Mouse (Mus musculus) forebrain, embryonic 13.5 days (tissue): Measurements from ENCODE around the gene P2rx7. TPM values are rescaled to one million over a fixed set of nuclear protein-coding genes. Genes with fewer than 3 reads are reported as not detected.
A peak's percentile ranks its signal among the peaks of the same experiment; 100 is the strongest.

Source experiments
- ATAC-seq: fragments of 200-750 bp; cut with Nextera tagmentation; 2 replicates; pipeline ENCODE4 v1.8.0; 2017
- H3K27ac ChIP-seq: fragments of 300-500 bp; sonication (generic); 2 replicates; pipeline ENCODE4 v1.5.1; 2015; ENCODE audit warnings: inconsistent platforms, mild to moderate bottlenecking, moderate library complexity
- H3K27me3 ChIP-seq: fragments of 300-500 bp; sonication (generic); 2 replicates; pipeline ENCODE4 v1.6.1; 2015; ENCODE audit warnings: mild to moderate bottlenecking, inconsistent platforms
- H3K36me3 ChIP-seq: fragments of 300-500 bp; sonication (generic); 2 replicates; pipeline ENCODE4 v1.6.1; 2015; ENCODE audit warnings: mild to moderate bottlenecking, inconsistent platforms; ENCODE audit not compliant: poor library complexity, severe bottlenecking
- H3K4me1 ChIP-seq: fragments of 300-500 bp; sonication (generic); 2 replicates; pipeline ENCODE4 v1.6.1; 2015; ENCODE audit warnings: inconsistent platforms
- H3K4me2 ChIP-seq: fragments of 300-500 bp; sonication (generic); 2 replicates; pipeline ENCODE4 v1.6.1; 2015; ENCODE audit warnings: inconsistent platforms, mild to moderate bottlenecking, moderate library complexity
- H3K4me3 ChIP-seq: fragments of 300-500 bp; sonication (generic); 2 replicates; pipeline ENCODE4 v1.5.1; 2015; ENCODE audit warnings: mild to moderate bottlenecking, inconsistent platforms
- H3K9ac ChIP-seq: fragments of 300-500 bp; sonication (generic); 2 replicates; pipeline ENCODE4 v1.6.1; 2015; ENCODE audit warnings: mild to moderate bottlenecking, inconsistent platforms
- H3K9me3 ChIP-seq: fragments of 300-500 bp; sonication (generic); replicated peaks from 2 replicates; pipeline ENCODE4 v1.6.1; 2016; ENCODE audit warnings: inconsistent platforms
- WGBS: fragments of 180-500 bp; shearing (Covaris S2); methylation state at CpG from one replicate; pipeline ENCODE4 v1.1.7; 2015; 5-methylcytosine and 5-hydroxymethylcytosine counted together
- polyA plus RNA-seq: library from polyadenylated mRNA; unstranded; fragments of >200 nt; fragmentation: Nextera tagmentation; extraction: Ambion mirVana; gene quantifications from 2 replicates; pipeline ENCODE4 v1.2.1, GENCODE M21; 2015

P2rx7 gene
- polyA plus RNA-seq, 1 experiment from 2014 or later, result 0.85 TPM

GRCm38 (mm10) chr5:122700109-122700836 lies 56.6 kb downstream of the P2rx7 start:
- Histone ChIP-seq H3K4me3 (no peak overlapping the region), H3K9ac (no peak overlapping the region), H3K4me1 (no peaks in the 10 kb centered on the region), H3K36me3 (no peaks in the 10 kb centered on the region), H3K27me3 (no peaks in the 10 kb centered on the region), H3K4me2 (no peak overlapping the region), H3K27ac (no peak overlapping the region), H3K9me3 (no peaks in the 10 kb centered on the region)
- 87% methylated on average over 12 of the region's 12 CpGs for WGBS
- no peak for ATAC-seq

DNA sequence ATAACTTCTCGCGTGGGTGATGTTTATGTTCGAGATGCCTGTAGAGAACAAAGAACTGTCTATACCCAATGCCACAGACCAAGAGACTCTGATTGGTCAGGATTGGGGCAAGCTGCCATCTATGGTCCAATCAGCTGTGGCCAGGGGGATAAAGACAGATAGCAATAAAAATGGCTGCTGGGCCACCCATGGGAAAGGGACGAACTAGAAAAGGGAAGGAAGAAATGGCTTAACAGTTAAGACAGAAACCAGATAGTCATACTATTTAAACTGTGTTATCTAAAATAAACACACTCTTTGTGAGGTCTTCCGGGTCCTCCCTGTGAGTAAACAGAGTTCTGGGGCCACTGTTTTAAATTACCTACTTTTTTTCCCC lies 57.1 kb downstream of the P2rx7 start:
- WGBS, result 72% methylated on average over 5 of the region's 5 CpGs
- no peaks in the 10 kb centered on the region for H3K36me3 ChIP-seq

GRCm38 (mm10) chr5:122702156-122702555 lies 58.4 kb downstream of the P2rx7 start:
- WGBS, result 83% methylated on average over 6 of the region's 6 CpGs
- no peak for ATAC-seq
- no peak overlapping the region for H3K27ac ChIP-seq
- no peak overlapping the region for H3K9ac ChIP-seq
- no peak overlapping the region for H3K4me3 ChIP-seq
- H3K9me3 ChIP-seq, result no peaks in the 10 kb centered on the region
- no peaks in the 10 kb centered on the region for H3K27me3 ChIP-seq
- no peak overlapping the region for H3K4me2 ChIP-seq
- H3K4me1 ChIP-seq, result peaks cover 7% of the 10 kb centered on the region
- no peaks in the 10 kb centered on the region for H3K36me3 ChIP-seq

More for the DNA sequence above, 57.1 kb downstream of the P2rx7 start:
- no peak for ATAC-seq
- Histone ChIP-seq H3K27me3 (no peaks in the 10 kb centered on the region), H3K4me1 (no peaks in the 10 kb centered on the region), H3K9ac (no peak overlapping the region), H3K27ac (no peak overlapping the region), H3K4me2 (no peak overlapping the region), H3K4me3 (no peak overlapping the region), H3K9me3 (no peaks in the 10 kb centered on the region)

DNA sequence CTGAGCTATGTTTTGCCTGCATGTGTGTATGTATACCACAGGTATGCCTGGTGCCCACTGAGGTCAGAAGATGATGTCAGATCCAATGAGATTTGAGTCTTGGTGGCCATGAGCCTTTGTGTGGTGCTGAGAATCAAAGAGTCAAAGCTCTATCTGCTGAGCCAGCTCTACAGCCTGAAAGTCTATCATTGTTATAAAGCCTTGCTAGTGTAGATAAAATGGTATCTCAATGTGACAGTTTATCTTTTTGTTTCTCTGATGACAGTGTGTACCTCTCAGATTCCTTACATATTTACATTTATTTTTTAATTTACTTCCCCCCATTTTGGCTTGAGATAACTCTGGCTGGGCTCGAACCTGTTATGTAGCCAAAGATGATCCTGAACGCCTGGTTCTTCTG lies 59.9 kb downstream of the P2rx7 start:
- no peaks in the 10 kb centered on the region for H3K36me3 ChIP-seq
- WGBS, result 92% methylated on average over 2 of the region's 2 CpGs

DNA sequence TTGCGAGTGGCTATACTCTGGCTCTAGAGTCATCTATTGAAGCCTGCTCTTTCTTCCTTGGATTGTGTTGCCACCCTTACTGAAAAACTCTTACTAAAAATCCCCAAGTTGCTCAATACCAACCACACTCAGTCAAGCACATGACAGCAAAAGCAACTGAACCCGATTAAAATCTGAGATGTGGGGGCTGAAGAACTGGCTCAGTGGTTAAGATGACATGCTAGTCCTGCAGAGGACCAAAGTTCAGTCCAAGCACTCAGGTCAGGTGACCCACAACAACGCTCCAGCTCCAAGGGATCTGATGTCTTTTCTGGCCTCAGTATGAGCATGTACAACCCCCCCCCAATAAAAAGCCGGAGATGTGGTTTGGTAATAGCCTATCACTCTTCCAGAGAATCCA lies 60.9 kb downstream of the P2rx7 start:
- no peak overlapping the region for H3K27ac ChIP-seq
- H3K4me2 ChIP-seq, result no peak overlapping the region
- H3K9me3 ChIP-seq, result no peaks in the 10 kb centered on the region
- peaks cover 9% of the 10 kb centered on the region for H3K4me1 ChIP-seq
- ATAC-seq, result no peak
- no peak overlapping the region for H3K9ac ChIP-seq
- H3K36me3 ChIP-seq, result no peaks in the 10 kb centered on the region
- no peak overlapping the region for H3K4me3 ChIP-seq
- WGBS, result 89% methylated on average over 4 of the region's 4 CpGs
- H3K27me3 ChIP-seq, result 0 out of 2 replicates have a peak, but pooled peaks cover 3% of the 10 kb centered on the region

More for the DNA sequence above, 59.9 kb downstream of the P2rx7 start:
- H3K27ac ChIP-seq, result no peak overlapping the region
- no peaks in the 10 kb centered on the region for H3K9me3 ChIP-seq
- H3K27me3 ChIP-seq, result 0 out of 2 replicates have a peak, but pooled peaks cover 3% of the 10 kb centered on the region
- peaks cover 9% of the 10 kb centered on the region for H3K4me1 ChIP-seq
- H3K9ac ChIP-seq, result no peak overlapping the region
- no peak overlapping the region for H3K4me2 ChIP-seq
- no peak overlapping the region for H3K4me3 ChIP-seq
- no peak for ATAC-seq

DNA sequence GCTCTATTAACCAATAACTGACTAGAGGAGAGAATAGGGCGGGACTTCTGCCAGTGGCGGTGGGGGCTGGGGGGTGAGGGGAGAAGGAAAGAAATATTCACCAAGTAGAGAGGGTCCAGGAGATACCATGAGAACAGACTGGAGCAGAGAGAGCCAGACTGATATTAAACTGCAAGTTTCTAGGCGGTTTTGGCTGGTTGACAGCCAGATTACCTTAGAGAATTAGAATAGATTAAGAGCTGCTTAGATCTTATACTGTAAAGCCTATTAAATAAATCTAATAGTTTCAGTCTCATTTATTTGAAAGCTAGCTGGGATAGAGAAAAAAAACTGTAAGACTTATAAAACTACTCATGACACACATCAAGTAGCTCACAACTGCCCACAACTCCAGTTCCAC lies 61.5 kb downstream of the P2rx7 start:
- no peak overlapping the region for H3K4me3 ChIP-seq
- H3K4me1 ChIP-seq, result peaks cover 9% of the 10 kb centered on the region
- no peak overlapping the region for H3K9ac ChIP-seq
- ATAC-seq, result no peak
- H3K9me3 ChIP-seq, result no peaks in the 10 kb centered on the region
- H3K27ac ChIP-seq, result no peak overlapping the region
- 0 out of 2 replicates have a peak, but pooled peaks cover 3% of the 10 kb centered on the region for H3K27me3 ChIP-seq
- no peaks in the 10 kb centered on the region for H3K36me3 ChIP-seq
- WGBS, result 87% methylated on average over 3 of the region's 3 CpGs
- no peak overlapping the region for H3K4me2 ChIP-seq

DNA sequence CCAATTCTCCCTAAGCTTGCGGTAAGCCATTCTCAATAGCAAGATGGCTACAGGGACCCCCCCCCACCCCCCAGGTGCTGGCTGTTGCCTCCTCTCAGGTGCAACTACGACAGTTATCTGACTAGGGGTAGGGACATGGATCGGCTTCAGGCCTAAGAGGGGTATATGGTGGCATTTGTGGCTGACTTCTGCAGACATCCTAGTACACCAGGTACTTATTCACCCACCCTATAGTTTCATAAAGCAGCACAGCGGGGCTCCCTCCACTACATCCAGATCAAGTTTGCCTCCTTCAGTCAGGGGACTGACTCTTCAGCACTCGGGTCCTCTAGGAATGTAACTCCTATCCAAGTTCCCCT lies 63.2 kb downstream of the P2rx7 start:
- peak overlapping the region; percentile 78 for H3K4me2 ChIP-seq
- ATAC-seq, result no peak
- 37% methylated on average over 5 of the region's 5 CpGs for WGBS

DNA sequence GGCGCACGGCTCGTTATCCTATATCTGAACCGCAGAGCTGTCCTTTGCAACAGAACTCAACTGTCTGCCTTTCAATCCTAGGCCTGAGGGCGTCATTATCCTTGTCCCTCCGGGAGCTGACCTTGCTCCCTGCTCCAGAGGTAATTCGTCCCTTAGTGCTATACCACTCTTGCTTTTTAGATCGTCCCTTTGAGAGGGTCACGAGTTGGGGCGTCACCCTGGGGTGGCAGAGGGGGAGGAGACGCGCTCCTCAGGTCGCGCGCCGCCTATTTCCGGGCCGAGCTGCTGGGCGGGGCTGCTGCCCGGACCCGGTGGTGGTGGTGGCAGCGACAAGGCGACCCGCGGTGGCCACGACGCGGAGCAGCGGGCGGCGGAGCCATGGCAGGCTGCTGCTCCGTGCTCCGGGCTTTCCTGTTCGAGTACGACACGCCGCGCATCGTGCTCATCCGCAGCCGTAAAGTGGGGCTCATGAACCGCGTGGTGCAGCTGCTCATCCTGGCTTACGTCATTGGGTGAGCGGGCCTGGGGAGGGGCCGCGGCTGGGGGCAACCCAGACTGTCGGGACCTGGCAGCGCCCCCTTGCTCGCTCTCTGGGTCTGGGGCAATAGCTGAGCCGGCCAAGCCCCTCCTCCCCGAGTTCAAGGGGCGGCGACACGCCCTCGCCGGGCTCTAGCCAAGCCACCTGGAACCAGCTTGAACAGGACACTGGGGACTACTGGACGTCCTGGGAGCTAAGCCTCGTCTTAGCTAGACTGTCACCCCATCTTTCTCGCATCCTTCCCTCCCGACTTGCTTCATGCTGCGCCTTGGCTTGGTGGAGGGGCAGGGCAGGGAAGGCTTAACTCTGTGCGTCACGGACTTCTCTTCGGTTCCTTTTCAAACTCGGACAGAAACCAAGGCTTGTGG lies 63.8 kb downstream of the P2rx7 start, which contains the start of gene P2rx4:
P2rx4 (plus strand) TSS at position 269 of the 906 bp plus-strand sequence.
- peak within 1 kb of the TSS; percentile 58 for H3K4me3 ChIP-seq
- H3K27ac ChIP-seq, result peak within 1 kb of the TSS; percentile 21; the same call in 1 of the 2 replicates
- H3K9me3 ChIP-seq, result no peaks in the 10 kb centered on the region
- under 1% methylated on average over 66 of the region's 66 CpGs for WGBS
- 0 out of 2 replicates have a peak, but pooled peaks cover 3% of the 10 kb centered on the region for H3K27me3 ChIP-seq
- peak within 1 kb of the TSS; percentile 78 for H3K4me2 ChIP-seq
- H3K4me1 ChIP-seq, result peaks cover 9% of the 10 kb centered on the region
- peak; percentile 93 for ATAC-seq
- H3K36me3 ChIP-seq, result no peaks in the 10 kb centered on the region
- peak within 1 kb of the TSS; percentile 74 for H3K9ac ChIP-seq

More for the DNA sequence above, 63.2 kb downstream of the P2rx7 start:
- Histone ChIP-seq H3K9me3 (no peaks in the 10 kb centered on the region), H3K27me3 (0 out of 2 replicates have a peak, but pooled peaks cover 3% of the 10 kb centered on the region), H3K4me1 (peaks cover 9% of the 10 kb centered on the region), H3K4me3 (peak overlapping the region; percentile 58), H3K27ac (peak overlapping the region; percentile 21; the same call in 1 of the 2 replicates), H3K36me3 (no peaks in the 10 kb centered on the region), H3K9ac (peak overlapping the region; percentile 74)

DNA sequence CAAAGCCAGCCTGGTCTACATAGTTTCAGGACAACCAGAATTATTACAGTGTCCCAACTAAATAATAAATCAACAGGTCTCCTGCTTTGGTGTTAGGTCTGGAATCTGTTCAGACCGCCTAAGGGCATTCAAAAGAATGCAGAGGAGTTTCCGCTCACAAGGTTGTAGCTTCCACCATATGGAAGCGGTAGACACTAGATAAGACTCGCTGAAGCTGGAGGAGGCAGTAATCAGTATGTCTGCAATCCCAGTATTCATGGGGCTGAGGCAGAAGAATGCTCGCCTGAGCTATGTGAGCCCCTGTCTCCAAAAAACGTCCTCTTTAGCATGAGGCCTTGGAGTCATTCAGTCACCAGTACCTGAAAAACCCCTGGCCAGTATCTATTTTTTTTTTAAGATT lies 65.1 kb downstream of the P2rx7 start:
- peaks cover 9% of the 10 kb centered on the region for H3K4me1 ChIP-seq
- H3K9me3 ChIP-seq, result no peaks in the 10 kb centered on the region
- WGBS, result 88% methylated on average over 6 of the region's 6 CpGs
- H3K27ac ChIP-seq, result no peak overlapping the region
- H3K36me3 ChIP-seq, result no peaks in the 10 kb centered on the region
- H3K27me3 ChIP-seq, result 0 out of 2 replicates have a peak, but pooled peaks cover 3% of the 10 kb centered on the region
- no peak overlapping the region for H3K9ac ChIP-seq
- H3K4me3 ChIP-seq, result no peak overlapping the region
- no peak overlapping the region for H3K4me2 ChIP-seq
- ATAC-seq, result no peak

GRCm38 (mm10) chr5:122715723-122716122 lies 72.0 kb downstream of the P2rx7 start:
- no peaks in the 10 kb centered on the region for H3K36me3 ChIP-seq
- no peak for ATAC-seq
- no peaks in the 10 kb centered on the region for H3K27me3 ChIP-seq
- no peak overlapping the region for H3K4me2 ChIP-seq
- no peak overlapping the region for H3K27ac ChIP-seq
- no peak overlapping the region for H3K9ac ChIP-seq
- H3K9me3 ChIP-seq, result no peaks in the 10 kb centered on the region
- no peak overlapping the region for H3K4me3 ChIP-seq
- no peaks in the 10 kb centered on the region for H3K4me1 ChIP-seq
- WGBS, result 80% methylated on average over 1 of the region's 1 CpGs

- Histone ChIP-seq H3K27me3 (no peaks in the 10 kb centered on the region), H3K4me1 (no peaks in the 10 kb centered on the region), H3K36me3 (no peaks in the 10 kb centered on the region), H3K4me2 (no peak overlapping the region), H3K4me3 (no peak overlapping the region), H3K9me3 (no peaks in the 10 kb centered on the region), H3K27ac (no peak overlapping the region), H3K9ac (no peak overlapping the region)
- 99% methylated on average over 2 of the region's 2 CpGs for WGBS
- ATAC-seq, result no peak
Measured at GRCm38 (mm10) chr5:122716793-122717192, 73.1 kb downstream of the P2rx7 start.

DNA sequence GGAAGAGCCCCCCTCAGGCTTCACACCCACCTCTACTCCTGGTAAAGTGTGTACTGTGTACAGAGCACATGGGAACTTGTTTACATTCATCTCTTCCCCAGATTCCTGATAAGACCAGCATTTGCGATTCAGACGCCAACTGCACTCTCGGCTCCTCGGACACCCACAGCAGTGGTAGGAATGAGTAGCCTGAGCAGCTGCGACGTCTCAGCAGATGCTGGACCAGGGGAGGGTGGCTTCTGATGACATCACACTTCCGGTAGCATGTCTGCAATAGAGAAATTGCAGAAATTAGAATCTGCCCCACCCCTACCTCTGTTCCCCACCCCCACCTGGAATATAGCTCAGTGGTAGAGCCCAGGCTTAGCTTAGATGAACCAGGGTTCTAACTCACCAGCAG lies 74.7 kb downstream of the P2rx7 start:
- ATAC-seq, result no peak
- no peak overlapping the region for H3K4me3 ChIP-seq
- H3K27ac ChIP-seq, result no peak overlapping the region
- no peaks in the 10 kb centered on the region for H3K36me3 ChIP-seq
- no peaks in the 10 kb centered on the region for H3K4me1 ChIP-seq
- no peak overlapping the region for H3K4me2 ChIP-seq
- 94% methylated on average over 7 of the region's 7 CpGs for WGBS
- H3K27me3 ChIP-seq, result no peaks in the 10 kb centered on the region
- no peak overlapping the region for H3K9ac ChIP-seq
- H3K9me3 ChIP-seq, result no peaks in the 10 kb centered on the region
